ENCODE assay signal across 8 mouse cellular contexts in the genomic region with DNA sequence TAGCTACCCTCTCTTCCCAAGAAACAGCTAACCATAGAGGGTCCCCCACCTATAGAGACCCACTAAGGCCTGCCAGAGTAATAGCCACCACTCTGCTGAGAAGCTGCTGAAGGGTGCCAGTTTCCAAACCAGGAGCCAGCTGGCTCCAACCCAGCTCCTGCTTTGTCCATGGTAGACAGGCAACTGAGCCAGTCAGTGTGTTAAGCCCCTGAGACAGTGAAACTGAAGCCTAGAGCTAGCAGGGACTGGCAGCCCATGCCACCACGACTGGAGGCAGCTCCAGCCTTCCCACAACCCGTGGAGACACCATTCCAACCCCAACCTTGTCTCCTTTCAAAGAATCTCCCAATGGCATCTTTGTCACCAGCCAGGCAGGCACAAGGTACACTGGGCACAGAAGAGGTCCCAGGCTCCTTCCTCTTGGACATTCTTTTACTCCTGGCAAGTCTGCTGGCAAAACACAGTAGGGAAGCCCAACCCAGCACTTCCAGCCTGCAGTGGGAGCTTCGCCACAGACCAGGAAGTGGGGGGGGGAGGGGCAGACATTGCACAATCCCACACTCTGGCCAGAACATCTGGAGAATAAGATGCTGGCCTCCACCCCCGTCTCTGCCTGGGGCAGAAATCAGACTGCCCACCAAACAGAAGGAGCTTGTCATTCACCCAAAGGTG. TPM values are rescaled to one million over a fixed set of nuclear protein-coding genes. Genes with fewer than 3 reads are reported as not detected.
DNase-seq lines count a peak whose midpoint lies in the region; ATAC-seq and TF ChIP-seq lines count a peak whose summit lies in the region.

No protein-coding gene starts in this region.

- no peak overlapping the region for H3K9ac ChIP-seq in intestine, embryonic 16.5 days (ENCODE audit: low read depth, low read length)
- H3K9ac ChIP-seq in liver, postnatal 0 days (replicated peaks), result 0 out of 2 replicates have a peak overlapping the region, but pooled peaks have one; percentile 11
- no peak overlapping the region for H3K9ac ChIP-seq in neural tube, embryonic 15.5 days (replicated peaks)

- H3K27ac ChIP-seq in intestine, embryonic 16.5 days (ENCODE audit: low read length), result peak overlapping the region; percentile 96
- peak overlapping the region; percentile 77 for H3K27ac ChIP-seq in liver, postnatal 0 days (ENCODE audit: low read depth)
- peak overlapping the region; percentile 88 for H3K27ac ChIP-seq in neural tube, embryonic 15.5 days (replicated peaks)

- TF ChIP-seq CTCF in liver, postnatal 0 days (IDR thresholded peaks at IDR 0.05; ENCODE audit: low read depth), result no peak

- WGBS in intestine, embryonic 16.5 days, result 23% methylated on average over 4 of the region's 4 CpGs
- WGBS in liver, postnatal 0 days (ENCODE audit: insufficient replicate concordance), result 6% methylated on average over 4 of the region's 4 CpGs
- 31% methylated on average over 4 of the region's 4 CpGs for WGBS in neural tube, embryonic 15.5 days

- peaks cover 5% of the 10 kb centered on the region; the same call in 1 of the 2 replicates for H3K36me3 ChIP-seq in intestine, embryonic 16.5 days (ENCODE audit: control insufficient read depth, insufficient read depth, low read length)
- H3K36me3 ChIP-seq in liver, postnatal 0 days (replicated peaks; ENCODE audit: insufficient read depth, low read length), result peaks cover 8% of the 10 kb centered on the region
- H3K36me3 ChIP-seq in neural tube, embryonic 15.5 days, result peaks cover 9% of the 10 kb centered on the region; the same call in 1 of the 2 replicates

- H3K27me3 ChIP-seq in intestine, embryonic 16.5 days (replicated peaks; ENCODE audit: control insufficient read depth, insufficient read depth, low read length), result no peaks in the 10 kb centered on the region
- H3K27me3 ChIP-seq in liver, postnatal 0 days (ENCODE audit: insufficient read depth, low read length), result peaks cover 49% of the 10 kb centered on the region
- H3K27me3 ChIP-seq in neural tube, embryonic 15.5 days (replicated peaks), result peaks cover 24% of the 10 kb centered on the region; the same call in 1 of the 2 replicates

- no peak for TF ChIP-seq EP300 in liver, postnatal 0 days (IDR thresholded peaks at IDR 0.05; ENCODE audit: low read depth)

- no peak overlapping the region for H3K4me3 ChIP-seq in intestine, embryonic 16.5 days (ENCODE audit: low read length)
- no peak overlapping the region for H3K4me3 ChIP-seq in liver, postnatal 0 days (ENCODE audit: low read depth, low read length)
- H3K4me3 ChIP-seq in neural tube, embryonic 15.5 days (replicated peaks), result no peak overlapping the region

- H3K4me2 ChIP-seq in intestine, embryonic 16.5 days (ENCODE audit: low read depth, low read length), result 0 out of 2 replicates have a peak overlapping the region, but pooled peaks have one; percentile 10
- H3K4me2 ChIP-seq in liver, postnatal 0 days (ENCODE audit: low read depth, low read length), result no peak overlapping the region
- no peak overlapping the region for H3K4me2 ChIP-seq in neural tube, embryonic 15.5 days

- H3K4me1 ChIP-seq in intestine, embryonic 16.5 days (ENCODE audit: control insufficient read depth, insufficient read depth, low read length), result peaks cover 56% of the 10 kb centered on the region
- peaks cover 35% of the 10 kb centered on the region for H3K4me1 ChIP-seq in liver, postnatal 0 days (ENCODE audit: insufficient read depth)
- H3K4me1 ChIP-seq in neural tube, embryonic 15.5 days, result peaks cover 81% of the 10 kb centered on the region

- DNase-seq in layer of hippocampus, adult 11-12 months (ENCODE audit: low spot score), result peak; percentile 65
- no peak for DNase-seq in layer of hippocampus, adult 9-10 months (ENCODE audit: low spot score)
- DNase-seq in cerebellum, postnatal 25 days, result peak; percentile 53 to 69
- peak; percentile 99 for DNase-seq in heart, adult 11 months
- DNase-seq in liver, postnatal 0 days, result peak; percentile 80
- no peak for DNase-seq in c-Kit-positive CD71-positive TER-119-positive erythroid progenitor cells, embryonic 14.5 days (ENCODE audit: low spot score)

- peak; percentile 36 for ATAC-seq in intestine, embryonic 16.5 days
- no peak for ATAC-seq in liver, postnatal 0 days
- no peak for ATAC-seq in neural tube, embryonic 15.5 days (ENCODE audit: low FRiP score)

- no peaks in the 10 kb centered on the region for H3K9me3 ChIP-seq in intestine, embryonic 16.5 days (ENCODE audit: control insufficient read depth, low read length)
- no peaks in the 10 kb centered on the region for H3K9me3 ChIP-seq in liver, postnatal 0 days (ENCODE audit: low read length)
- H3K9me3 ChIP-seq in neural tube, embryonic 15.5 days (replicated peaks), result no peaks in the 10 kb centered on the region

RNA-seq across cellular contexts. Expression of a gene that starts 1.7 kb away (rescaled TPM):
- polyA plus RNA-seq in intestine, embryonic 16.5 days (2015; fragmentation: Nextera tagmentation; extraction: Ambion mirVana), result 32.6 and 33.8 TPM in 2 replicates
- polyA plus RNA-seq in liver, postnatal 0 days (2015; fragmentation: Nextera tagmentation; extraction: Ambion mirVana), result 13.5 and 14.2 TPM in 2 replicates
- polyA plus RNA-seq in neural tube, embryonic 15.5 days (2015; fragmentation: Nextera tagmentation; extraction: Ambion mirVana), result 33.9 and 37.8 TPM in 2 replicates

RNA-seq across cellular contexts. Expression of a gene that starts 2.5 kb away (rescaled TPM):
- polyA plus RNA-seq in intestine, embryonic 16.5 days (2015; fragmentation: Nextera tagmentation; extraction: Ambion mirVana), result 50.3 and 51.5 TPM in 2 replicates
- 4.8 and 6.4 TPM in 2 replicates for polyA plus RNA-seq in liver, postnatal 0 days (2015; fragmentation: Nextera tagmentation; extraction: Ambion mirVana)
- polyA plus RNA-seq in neural tube, embryonic 15.5 days (2015; fragmentation: Nextera tagmentation; extraction: Ambion mirVana), result 23.8 and 28.4 TPM in 2 replicates

RNA-seq across cellular contexts. Expression of a gene that starts 19.4 kb away (rescaled TPM):
- polyA plus RNA-seq in intestine, embryonic 16.5 days (2015; fragmentation: Nextera tagmentation; extraction: Ambion mirVana), result 40.7 and 45.6 TPM in 2 replicates
- 30.1 and 32.9 TPM in 2 replicates for polyA plus RNA-seq in liver, postnatal 0 days (2015; fragmentation: Nextera tagmentation; extraction: Ambion mirVana)
- polyA plus RNA-seq in neural tube, embryonic 15.5 days (2015; fragmentation: Nextera tagmentation; extraction: Ambion mirVana), result 45.6 and 54.3 TPM in 2 replicates

RNA-seq across cellular contexts. Expression of a gene that starts 24.5 kb away (rescaled TPM):
- polyA plus RNA-seq in intestine, embryonic 16.5 days (2015; fragmentation: Nextera tagmentation; extraction: Ambion mirVana), result 0.02 and 0.11 TPM in 2 replicates
- 0.05 TPM in 1 of 2 replicates, not detected in the other for polyA plus RNA-seq in liver, postnatal 0 days (2015; fragmentation: Nextera tagmentation; extraction: Ambion mirVana)
- polyA plus RNA-seq in neural tube, embryonic 15.5 days (2015; fragmentation: Nextera tagmentation; extraction: Ambion mirVana), result 1.5 TPM in 1 of 2 replicates, not detected in the other

RNA-seq across cellular contexts. Expression of a gene that starts 42.9 kb away (rescaled TPM):
- 28.3 and 34.6 TPM in 2 replicates for polyA plus RNA-seq in intestine, embryonic 16.5 days (2015; fragmentation: Nextera tagmentation; extraction: Ambion mirVana)
- 22.8 and 26.2 TPM in 2 replicates for polyA plus RNA-seq in liver, postnatal 0 days (2015; fragmentation: Nextera tagmentation; extraction: Ambion mirVana)
- 38.8 and 42.5 TPM in 2 replicates for polyA plus RNA-seq in neural tube, embryonic 15.5 days (2015; fragmentation: Nextera tagmentation; extraction: Ambion mirVana)

Comparison
In these comparisons a context has a peak if more than half of its experiments do, and no peak if none do; other contexts are left out.
1. DNase-seq: peak in layer of hippocampus, adult 11-12 months (single experiment), cerebellum, postnatal 25 days (2 of 2), heart, adult 11 months (single experiment) and liver, postnatal 0 days (single experiment); none in layer of hippocampus, adult 9-10 months (single experiment) and c-Kit-positive CD71-positive TER-119-positive erythroid progenitor cells, embryonic 14.5 days (single experiment).
2. Peak in every context shown above with its lines, with median percentiles within 50 percentile points of each other: H3K27ac ChIP-seq.